Mouse (Mus musculus) left cerebral cortex, adult 9 months (tissue): ENCODE data around the gene Smad1.
A peak's percentile ranks its signal among the peaks of the same experiment; 100 is the strongest.

Source experiments
- DNase-seq, 2 experiments: peaks; one replicate each; pipeline ENCODE4 v3.0.0; 2022; ENCODE audit warnings: low spot score in 2 of 2

Gene Smad1

GRCm38 (mm10) chr8:79384276-79385271 is 14.7 kb downstream of the Smad1 start:
- DNase-seq, result no peak

- no peak for DNase-seq
Observed at GRCm38 (mm10) chr8:79382857-79383262, 16.5 kb downstream of the Smad1 start.

DNA sequence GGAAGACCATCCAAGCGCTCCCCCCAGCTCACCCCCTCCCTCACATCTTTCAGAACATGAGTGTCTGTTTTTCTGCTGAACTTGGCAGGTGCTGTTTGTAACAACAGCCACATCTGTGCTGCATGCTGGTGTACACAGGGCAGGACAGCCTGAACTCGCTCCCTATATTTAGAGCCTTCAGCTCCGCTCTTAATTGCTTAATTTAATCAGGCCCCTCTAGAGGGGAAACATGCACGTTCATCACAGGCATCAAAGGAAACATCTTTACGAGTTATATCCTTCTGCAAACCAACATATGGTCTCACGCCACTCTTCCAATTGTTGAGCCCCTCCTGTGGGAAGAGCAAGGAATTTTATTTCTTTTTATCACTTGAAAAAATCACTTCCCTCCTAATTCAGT is 17.5 kb downstream of the Smad1 start:
- DNase-seq, result no peak

- DNase-seq, result no peak
Observed at GRCm38 (mm10) chr8:79380386-79380785, 18.9 kb downstream of the Smad1 start.

- no peak for DNase-seq
Observed at GRCm38 (mm10) chr8:79379971-79380370, 19.3 kb downstream of the Smad1 start.

- DNase-seq, result no peak
Observed at GRCm38 (mm10) chr8:79376648-79377047, 22.7 kb downstream of the Smad1 start.

GRCm38 (mm10) chr8:79375775-79376123 is 23.6 kb downstream of the Smad1 start:
- peak in 1 of 2 experiments; percentile 58 for DNase-seq

GRCm38 (mm10) chr8:79375074-79375774 is 24.1 kb downstream of the Smad1 start:
- no peak for DNase-seq

DNA sequence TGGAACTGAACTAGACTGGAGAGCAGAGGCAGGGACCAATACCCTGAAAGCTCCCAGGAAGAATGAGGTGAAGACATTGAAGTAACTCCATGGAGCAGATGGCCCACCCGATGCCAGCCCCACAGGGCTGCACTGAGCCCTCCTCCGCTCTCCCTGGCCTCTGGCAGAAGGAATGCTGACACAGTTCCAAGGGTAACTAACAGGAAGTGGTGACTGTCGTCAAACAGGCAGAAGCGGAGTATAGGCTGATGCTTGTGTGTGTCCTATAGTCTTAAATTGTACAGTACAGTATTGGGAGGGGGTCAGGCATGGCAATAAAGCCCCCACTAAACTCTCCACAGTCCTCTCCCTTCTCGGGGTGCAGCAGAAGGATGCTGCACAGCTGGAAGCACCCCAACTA is 24.9 kb downstream of the Smad1 start:
- no peak for DNase-seq

DNA sequence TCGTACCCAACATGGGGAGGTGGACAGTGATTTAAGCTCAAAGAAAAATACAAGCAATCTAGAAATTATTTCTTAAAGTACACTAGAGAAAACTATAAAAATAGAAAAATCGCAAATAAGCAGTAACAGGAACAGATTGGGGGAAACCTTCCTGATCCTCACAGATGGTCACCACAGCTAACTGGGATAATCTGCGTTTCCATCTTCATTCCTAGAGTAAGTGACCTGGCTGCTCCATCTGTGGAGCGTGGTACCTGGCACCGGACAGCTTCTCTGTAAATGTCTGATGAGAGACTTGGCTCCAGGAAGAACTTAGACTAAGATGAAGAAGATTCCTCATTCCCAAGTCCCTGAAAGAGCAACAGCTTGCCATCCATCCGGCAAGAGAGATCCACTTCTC is 25.8 kb downstream of the Smad1 start:
- DNase-seq, result no peak

GRCm38 (mm10) chr8:79372960-79373359 is 26.4 kb downstream of the Smad1 start:
- DNase-seq, result no peak

DNA sequence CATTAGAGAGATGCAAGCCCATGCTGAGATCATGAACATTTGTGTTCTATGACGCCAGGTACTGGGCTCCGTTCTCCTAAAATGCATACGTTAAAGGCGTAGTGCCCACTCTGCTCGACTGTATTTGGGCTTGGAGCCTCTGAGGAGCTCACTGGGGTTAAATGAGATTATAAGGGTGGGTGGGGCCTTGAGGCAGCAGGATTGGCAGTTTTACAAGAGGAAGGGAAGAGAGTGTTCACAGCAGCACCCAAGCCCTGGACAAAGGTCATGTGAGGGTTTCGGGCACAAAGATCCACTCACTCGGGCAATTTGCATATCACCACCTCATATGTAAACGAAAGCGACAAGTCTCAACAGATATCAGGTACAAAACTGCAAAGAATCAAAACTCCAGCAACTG is 26.8 kb downstream of the Smad1 start:
- no peak for DNase-seq

GRCm38 (mm10) chr8:79372084-79372483 is 27.2 kb downstream of the Smad1 start:
- DNase-seq, result no peak

DNA sequence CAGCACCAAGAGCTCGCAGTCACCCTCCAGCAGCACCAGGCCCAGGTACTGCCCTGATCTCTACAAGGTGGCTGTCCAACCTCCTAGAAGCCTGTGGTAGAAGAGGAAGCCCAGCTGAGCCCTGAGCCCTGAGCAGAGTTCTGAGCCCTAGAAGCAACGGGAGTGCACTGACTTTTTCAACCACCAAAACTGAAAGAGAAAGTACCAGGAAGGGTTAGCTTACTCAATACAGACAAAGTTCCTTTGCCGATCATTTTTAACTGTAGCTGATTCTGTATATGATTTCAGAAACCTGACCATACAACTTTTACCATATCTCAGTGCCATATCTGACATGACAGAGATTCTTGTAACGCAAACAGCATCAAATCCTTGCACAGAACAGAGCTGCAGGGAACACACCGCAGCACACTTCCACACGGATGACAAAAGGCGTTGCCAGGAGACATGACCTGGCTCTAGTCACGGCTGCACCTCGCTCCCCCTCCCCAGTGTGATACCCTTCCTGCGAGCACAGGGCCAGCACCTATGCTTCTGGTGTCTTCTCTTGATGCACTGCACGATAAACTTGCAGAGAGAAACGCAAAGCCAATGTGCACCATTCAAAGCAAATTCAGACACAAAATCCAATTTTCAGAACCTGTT is 28.6 kb downstream of the Smad1 start:
- DNase-seq, result no peak

GRCm38 (mm10) chr8:79369163-79369562 is 30.2 kb downstream of the Smad1 start:
- DNase-seq, result no peak

DNA sequence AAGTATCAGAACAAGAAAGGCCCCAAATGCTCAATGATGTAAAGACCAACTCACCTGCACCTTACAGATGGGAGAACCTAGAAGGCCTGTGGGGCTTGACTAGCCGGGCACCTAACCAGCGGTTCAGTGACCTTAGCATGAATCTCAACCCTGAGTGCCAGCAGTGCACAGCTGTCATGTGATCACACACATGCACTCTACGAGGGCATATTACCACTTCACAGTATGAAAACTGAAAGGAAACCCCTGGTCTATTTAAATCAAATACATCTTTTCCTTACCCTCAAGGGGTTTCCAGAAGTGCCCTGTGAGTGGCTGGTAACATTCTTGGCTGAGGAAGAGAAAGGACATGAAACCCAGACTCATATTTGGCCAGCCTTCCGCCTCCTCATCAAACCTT is 31.4 kb downstream of the Smad1 start:
- DNase-seq, result no peak

GRCm38 (mm10) chr8:79367350-79367749 is 32.0 kb downstream of the Smad1 start:
- no peak for DNase-seq

GRCm38 (mm10) chr8:79366227-79366626 is 33.1 kb downstream of the Smad1 start:
- DNase-seq, result no peak

GRCm38 (mm10) chr8:79365707-79366106 is 33.6 kb downstream of the Smad1 start:
- no peak for DNase-seq

DNA sequence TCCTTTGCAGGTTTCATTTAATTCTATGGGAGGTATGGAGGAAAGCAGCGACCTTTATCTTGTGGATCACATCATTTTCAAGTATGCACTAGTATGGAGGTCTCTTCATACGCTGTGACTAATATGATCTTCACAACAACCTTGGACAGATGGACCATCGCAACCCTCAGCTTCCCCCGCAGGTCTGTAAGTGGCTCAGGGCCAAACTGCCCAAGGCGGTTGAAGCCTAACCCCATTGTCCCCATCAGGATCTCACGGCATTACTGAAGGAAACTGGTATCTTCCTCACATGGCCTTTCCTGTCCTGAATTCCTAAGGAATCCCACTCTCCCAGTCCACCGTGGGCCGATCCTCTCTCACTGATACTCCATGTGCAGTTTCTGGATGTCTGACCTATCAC is 34.5 kb downstream of the Smad1 start:
- DNase-seq, result no peak

DNA sequence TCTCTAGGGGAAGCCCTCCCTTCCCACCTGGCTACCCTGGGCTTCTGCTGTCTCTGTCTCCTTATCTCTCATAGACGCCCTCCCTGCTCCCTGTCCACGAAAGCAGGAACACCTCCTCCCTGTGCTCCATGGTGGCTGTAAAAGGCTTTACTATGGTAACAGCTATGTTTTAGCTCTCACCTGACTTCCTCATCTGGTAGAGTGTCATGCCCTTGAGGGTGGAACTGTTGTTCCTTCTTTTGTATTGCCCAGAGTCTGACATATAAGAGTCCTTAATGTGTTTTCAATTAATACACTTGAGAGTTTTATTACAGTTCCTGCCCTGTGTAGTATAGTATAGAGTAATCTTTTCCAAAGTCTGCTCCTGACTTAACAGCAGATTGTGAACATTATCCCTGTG is 36.9 kb downstream of the Smad1 start:
- no peak for DNase-seq

DNA sequence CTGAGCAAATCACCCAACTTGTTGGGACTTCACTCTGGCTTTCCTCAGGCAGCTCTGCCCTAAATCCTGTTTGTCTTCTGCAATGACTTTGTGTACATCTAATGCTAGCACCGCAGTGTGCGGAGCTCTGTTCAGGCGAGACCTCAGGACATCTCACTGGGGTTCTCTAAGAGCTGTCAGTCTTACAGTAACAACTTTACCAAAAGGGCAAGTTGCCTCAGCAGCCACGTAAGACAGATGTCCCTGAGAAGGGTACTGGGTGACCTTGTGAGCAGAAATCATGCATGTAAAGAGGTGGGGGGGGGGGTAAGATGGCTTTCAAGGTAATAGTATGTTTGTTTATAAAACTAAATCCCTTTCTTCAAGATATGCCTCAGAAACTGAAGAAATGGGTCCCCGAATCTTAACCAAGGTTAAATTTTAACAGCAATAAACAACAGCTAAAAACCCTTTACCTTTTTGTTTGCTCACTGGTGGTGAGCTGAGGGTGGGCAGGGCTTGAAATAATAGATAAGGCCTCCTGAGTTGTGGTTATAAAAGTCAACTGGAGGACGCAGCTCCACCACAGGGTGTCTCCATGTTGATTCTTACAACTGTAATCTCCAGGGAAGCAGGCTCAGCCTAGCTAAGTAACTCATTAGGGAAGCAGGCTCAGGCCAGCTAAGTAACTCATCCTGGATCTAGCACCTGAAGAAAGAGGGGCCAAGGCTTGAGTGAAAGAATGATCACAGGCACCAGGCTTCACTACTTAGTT is 38.4 kb downstream of the Smad1 start:
- no peak for DNase-seq
